Mouse (Mus musculus) heart, adult 2 months (tissue): ENCODE data around the gene Arl4a.

Experiments used
- CTCF ChIP-seq: fragments of 200-600 bp; IDR thresholded peaks from 2 replicates; pipeline ENCODE4 v1.8.1; 2022; ENCODE audit warnings: antibody characterized with exemption, mild to moderate bottlenecking, moderate library complexity
- EP300 ChIP-seq: fragments of 200-500 bp; IDR thresholded peaks from 2 replicates; pipeline ENCODE4 v1.6.1; 2011; ENCODE audit warnings: low read depth, low read length, control low read depth; ENCODE audit not compliant: insufficient read depth
- POLR2A ChIP-seq: fragments of 200-500 bp; IDR thresholded peaks from 2 replicates; pipeline ENCODE4 v1.6.1; 2011; ENCODE audit warnings: mild to moderate bottlenecking, low read depth, low read length, control low read depth; ENCODE audit not compliant: insufficient read depth

GRCm38 (mm10) chr12:39974977-39975583 lies 62.7 kb downstream of the Arl4a start:
- no peak for TF ChIP-seq CTCF
- TF ChIP-seq POLR2A, result no peak
- TF ChIP-seq EP300, result no peak
